Mouse (Mus musculus) lung, adult 18-20 months (tissue): ENCODE results near the gene Gm10974.

Experiments used
- DNase-seq, 2 experiments: peaks; one replicate each; pipeline ENCODE4 v3.0.0; 2022; ENCODE audit warnings: mixed read lengths in 2 of 2

Gm10974 gene

DNA sequence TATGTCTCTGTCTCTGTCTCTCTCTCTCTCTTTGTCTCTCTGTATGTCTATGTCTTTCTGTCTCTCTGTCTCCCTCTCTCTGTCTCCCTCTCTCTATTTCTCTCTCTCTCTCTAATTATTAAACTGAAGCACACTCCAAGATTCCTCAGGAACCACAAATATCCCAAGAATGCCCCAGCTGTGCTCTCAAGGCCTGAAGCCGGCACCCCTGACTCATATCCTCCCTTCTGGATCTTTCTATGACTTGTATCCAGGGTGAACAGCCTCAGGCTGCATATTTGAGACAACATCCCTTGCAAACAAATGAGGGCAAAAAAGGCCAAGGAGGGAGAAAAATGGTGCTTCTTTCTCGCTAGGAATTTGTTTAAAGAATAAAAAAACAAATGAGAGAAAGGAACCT is at the start of gene Gm10974:
Gene Gm10974 (plus strand): TSS at position 2 of the 400 bp plus-strand sequence.
- peak; percentile 62 to 71 for DNase-seq

DNA sequence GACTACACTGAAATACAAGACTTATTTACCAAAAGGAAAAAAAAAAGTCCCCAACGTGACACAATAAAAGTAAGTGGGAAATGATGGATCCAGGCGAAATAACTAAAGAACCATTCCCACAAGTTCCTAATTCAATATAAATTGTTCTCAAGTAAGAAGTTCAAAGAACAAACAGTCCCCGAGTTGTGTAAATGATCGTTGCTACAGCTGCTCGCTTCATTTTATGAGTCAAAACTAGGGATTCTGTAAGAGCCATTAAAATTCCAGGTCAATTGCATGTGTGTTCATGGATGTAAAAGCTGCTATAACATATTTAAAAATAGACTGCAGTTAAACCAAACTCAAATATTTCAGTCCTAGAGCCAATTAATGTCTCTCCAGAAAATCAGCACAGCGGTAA is 47.6 kb upstream of the Gm10974 start:
- no peak for DNase-seq

DNA sequence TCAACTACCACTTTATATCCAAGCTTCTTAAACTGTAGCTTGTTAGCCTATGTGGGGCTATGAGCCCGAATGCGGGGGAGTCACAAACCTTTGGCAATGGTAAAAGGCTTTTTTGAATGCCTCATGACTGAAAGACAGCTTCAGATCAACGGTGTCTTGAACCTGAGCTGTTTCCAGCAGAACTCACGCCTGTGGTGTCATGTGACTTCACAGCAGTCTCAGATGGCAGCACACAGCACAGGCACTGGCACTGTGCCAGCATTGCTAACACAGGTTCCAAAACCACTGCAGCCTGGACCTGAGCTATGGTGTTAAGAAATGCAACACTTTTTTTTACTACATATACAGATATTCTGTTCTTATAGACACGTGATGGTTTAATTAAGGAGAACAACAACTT is 44.7 kb upstream of the Gm10974 start:
- DNase-seq: no peak

DNA sequence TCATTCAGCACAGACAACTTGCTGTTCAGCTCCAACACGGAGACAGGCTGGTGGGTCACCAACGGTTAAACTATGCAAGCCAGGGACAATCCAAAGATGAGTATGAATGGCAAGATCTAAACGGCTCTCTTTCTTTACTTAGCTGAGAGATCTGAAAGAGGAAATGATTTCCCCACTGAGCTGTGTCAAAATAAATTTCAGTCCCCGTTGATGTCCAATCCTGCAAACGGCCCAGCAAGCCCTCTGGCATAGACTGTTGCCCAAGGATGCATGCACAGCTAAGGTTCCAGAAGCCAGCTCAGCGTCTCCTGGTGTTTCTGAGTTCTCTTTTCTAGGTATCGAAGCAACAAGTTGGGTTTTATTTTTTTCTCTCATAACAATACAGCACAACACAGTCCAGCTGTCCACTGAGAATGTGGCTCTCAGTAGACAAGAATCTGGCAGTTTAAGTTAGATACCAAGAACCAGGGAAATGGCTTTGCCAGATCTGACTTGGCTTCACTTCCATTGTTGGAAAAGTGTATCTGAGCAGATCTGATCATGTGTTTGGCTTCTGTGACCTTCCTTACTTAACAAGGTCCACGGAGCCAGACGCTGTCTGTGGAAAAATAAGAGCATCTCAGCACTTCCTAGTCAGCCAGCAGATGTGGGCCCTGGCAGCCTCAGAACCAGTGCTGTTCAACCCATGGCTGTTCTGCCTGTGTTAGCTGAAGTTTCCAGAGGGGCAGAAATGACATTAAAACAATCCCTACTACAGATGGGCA is 42.3 kb upstream of the Gm10974 start:
- peak in 1 of 2 experiments; percentile 30 for DNase-seq

DNA sequence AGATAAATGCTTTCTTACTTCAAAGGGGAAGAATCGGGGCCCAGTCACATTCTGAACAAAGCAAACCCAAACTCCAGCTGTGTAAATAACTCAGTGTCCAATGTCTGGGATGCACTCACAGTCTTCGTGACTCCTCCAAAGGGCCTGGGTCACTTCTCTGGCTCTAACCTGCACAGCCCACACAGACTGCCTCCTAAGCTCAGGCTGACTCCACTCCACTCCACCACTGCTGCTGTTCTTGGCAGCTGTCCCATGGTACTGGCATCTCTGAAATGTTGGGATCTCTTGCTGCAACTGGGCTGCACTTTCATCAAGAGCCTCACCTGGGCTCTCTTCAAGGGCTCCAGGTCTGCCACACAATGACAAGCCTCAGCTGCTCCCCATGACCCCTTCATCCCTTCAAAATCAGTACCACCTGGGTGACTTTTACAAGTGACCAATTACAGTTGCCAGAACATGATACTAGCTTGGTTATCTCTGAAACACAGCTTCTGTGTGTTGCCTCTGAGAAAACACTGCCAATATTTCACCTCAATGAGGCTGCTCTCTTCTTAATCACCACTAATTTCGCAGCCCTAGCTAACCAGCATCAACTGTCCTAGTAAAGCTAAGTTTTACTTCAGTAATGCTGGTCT is 40.2 kb upstream of the Gm10974 start:
- DNase-seq: peak; percentile 63 to 67

DNA sequence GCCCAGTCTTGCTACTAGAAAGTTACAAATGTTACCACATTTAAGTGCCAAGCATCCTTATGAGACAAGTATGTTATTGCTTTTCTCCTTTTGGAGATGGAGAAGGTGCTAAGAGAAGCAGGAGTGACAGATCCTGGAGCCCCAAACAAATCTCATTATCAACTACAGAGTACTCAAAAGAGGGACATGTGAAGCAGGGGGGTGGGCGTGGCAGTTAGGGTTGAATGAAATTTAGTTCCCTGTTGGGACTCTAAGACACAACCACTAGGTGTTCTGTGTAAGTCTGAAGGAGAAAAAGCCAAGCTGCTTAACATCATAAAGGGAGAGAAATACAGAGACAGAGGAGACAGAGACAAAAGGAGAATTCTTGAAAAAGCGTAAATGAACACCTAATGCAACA is 38.2 kb upstream of the Gm10974 start:
- DNase-seq: no peak

DNA sequence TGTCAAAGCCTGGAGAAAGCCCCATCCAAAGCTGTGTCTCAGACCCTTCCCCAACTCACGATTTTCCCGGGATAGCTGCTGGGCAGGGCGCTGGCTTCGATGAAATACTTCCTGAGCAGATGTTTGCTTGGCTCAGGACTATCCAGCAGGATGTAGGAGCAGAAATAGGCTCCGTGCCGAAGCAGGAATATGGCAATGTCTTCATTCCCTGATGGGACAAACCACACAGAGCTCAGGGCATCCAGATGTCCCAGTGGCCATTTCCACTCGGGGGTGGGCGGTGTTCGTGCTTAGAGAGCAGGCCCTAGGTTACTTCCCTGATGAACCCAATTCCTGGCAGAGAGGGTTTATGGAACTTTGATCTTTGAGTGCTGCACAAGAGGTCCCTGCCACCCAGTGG is 35.1 kb upstream of the Gm10974 start:
- no peak for DNase-seq

DNA sequence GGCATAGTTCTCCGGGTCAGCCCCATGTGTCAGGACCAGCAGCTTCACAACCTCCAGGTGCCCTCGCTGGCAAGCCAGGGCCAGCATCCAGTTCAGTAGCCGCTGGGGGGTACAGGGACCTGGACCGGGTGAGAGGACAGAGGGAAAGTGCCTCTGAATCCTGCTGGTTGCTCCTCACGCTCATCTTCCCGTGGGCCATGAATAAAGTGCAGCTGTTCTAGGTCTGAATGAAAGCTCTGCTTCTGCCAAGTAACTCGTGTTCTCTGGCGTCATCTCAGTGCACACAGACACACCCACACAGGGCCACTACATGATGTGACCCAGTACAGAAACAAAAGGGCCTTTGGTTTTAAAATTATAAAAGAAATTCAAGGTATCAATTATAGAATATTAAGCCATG is 33.4 kb upstream of the Gm10974 start:
- DNase-seq: no peak

DNA sequence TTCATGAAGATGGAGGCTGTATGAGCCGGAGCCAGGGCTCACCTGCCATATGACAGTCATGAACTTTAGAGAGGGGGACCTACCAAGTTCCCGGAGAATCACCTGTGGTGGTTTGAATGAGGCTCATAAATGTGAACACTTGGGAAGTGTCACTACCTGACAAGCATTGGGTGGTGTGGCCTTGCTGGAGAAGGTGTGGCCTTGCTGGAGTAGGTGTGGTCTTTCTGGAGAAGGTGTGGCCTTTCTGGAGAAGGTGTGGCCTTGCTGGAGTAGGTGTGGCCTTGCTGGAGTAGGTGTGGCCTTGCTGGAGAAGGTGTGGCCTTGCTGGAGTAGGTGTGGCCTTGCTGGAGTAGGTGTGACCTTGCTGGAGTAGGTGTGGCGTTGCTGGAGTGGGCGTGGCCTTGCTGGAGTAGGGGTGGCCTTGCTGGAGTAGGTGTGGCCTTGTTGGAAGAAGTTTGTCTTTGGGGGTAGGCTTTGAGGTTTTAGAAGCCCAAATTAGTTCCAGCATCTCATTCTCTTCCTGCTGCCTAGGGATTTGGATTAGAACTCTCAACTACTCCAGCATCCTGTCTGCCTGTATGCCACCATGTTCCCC is 31.7 kb upstream of the Gm10974 start:
- DNase-seq: no peak

DNA sequence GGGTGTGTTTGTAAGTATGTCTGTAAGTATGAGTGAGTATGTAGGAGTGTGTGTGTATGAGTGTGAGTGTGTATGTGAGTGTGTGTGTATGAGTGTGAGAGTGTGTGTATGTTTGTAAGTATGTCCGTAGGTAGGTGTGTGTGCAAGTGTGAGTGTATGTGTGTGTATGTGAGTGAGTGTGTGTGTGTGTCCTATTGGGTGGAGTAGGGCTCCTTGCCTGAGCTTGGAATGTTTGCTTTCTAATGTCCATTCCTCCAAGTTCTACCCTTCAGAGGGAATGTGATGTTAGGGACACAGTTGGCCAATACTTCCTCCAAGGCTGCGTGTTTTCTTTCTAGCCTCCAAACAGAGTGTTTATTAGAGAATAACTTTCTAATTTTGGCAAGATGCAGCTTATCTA is 28.8 kb upstream of the Gm10974 start:
- no peak for DNase-seq

DNA sequence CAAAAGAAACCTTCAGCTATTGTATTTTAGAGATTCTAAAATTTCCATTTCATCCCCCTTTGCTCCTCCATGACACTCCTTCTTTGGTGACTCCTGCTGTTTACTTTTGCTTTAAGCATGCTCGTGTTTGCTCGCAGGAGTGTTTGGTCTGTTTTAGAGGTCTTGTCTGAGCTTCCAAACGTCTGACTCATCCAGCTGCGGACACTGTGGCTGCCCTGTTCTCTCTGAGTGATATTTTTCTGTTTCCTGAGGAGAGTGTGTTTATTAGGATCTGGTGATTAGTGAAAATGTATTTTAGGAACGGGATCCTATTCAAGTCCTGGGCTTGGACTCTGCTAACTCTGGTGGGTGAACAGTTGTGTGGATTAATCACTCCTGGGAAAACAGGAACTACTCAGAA is 26.1 kb upstream of the Gm10974 start:
- peak; percentile 69 to 73 for DNase-seq

DNA sequence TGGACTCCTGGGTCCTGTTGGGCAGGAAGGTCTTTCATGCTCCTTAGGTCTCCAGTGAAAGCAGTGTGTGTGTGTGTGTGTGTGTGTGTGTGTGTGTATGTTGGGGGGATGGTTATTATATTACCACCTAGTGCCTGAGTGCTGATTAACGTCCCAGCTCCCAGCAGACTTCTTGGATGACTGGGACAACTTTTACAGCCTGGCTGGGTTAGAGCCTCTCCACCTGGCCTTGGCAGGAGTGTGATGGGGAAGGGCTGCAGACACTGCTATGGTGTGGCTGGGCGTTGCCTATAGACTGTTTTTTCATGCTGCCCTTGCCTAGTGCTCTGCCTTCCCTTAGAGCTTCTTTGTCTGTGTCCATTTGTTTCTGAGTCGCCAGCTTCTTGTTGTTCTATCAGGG is 25.7 kb upstream of the Gm10974 start:
- DNase-seq: no peak

DNA sequence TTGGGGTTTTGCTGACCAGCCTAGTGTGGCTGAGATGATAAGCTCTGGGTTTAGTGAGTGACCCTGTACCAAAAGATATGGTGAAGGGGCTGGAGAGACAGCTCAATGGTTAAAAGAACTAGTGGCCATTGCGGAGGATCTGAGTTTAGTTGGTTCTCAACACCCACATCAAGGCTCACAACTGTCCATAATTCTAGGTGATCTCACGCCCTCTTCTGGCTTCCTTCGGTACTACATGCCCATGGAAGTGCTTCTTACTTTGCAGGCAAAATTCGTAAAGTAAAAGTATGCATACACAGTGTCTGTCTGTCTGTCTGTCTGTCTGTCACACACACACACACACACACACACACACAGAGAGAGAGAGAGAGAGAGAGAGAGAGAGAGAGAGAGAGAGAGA is 23.4 kb upstream of the Gm10974 start:
- DNase-seq: peak; percentile 75 to 79

DNA sequence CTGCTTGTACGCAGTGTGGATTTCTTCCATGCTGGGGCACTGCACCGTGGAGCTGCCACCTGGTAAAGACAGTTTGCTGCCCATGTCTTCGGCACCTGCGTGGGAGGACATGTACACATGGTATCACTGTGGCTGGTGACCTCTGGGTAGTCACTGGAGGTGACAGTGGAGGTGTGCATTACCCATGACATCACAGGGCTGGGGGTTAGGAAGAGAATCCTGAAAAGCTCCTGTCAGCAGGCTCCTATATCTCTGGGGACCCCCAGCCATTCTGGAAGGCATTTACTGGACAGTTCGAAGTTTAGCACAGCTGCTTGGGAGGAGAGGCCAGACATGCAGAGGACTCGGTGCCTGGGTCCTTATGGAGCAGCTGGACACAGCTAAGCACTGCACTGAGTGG is 22.9 kb upstream of the Gm10974 start:
- no peak for DNase-seq

DNA sequence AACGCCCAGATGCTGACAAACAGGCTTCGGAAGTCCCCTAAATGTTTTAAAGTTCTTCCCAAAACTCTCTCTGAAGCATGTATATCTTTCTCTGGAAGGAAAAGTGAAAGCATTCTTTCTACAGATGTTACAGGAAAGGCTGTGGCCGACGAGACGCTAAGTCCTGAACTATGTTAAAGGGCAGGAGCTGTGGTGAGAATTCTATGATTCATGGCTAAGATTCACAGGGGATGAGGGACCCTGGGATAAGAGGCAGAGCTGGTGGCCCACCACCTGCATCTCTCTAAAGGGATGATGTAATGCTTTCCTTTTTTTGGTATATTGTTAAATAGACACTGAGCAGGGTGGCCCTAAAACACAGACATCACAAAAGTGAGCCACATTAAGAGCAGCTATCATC is 22.4 kb upstream of the Gm10974 start:
- DNase-seq: no peak

DNA sequence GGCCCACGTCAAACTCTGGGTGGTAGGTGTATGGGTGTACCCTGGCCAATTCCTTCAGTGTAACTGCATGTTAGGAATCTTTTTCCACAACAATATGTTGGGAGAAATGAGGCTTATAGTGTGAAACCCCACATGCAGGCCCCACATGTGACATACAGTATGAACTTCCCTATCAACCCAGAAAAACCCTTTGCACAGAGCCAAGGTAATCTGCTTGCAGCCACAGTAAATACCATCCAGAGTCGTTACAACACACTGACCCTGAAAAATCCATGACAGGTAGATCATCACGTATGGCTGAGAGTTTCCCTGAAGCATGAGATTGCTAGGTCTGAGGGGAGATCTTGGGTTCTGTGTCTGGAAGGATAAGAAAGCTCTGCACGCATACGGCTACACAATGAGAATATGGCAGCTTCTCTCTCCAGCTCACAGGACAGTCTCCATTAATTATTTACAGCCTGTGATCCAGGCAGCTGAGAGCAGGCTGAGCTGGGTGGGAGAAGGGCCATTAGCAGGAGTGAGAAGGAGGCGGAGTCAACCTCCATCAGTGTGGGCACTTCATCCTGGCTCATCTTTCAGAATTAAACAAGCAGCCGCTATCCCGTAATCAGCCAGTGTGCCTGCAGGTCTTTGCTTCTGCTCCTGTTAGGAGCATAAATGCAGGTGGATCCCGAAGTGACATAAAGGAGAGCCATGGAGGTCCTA is 18.6 kb upstream of the Gm10974 start:
- no peak for DNase-seq

DNA sequence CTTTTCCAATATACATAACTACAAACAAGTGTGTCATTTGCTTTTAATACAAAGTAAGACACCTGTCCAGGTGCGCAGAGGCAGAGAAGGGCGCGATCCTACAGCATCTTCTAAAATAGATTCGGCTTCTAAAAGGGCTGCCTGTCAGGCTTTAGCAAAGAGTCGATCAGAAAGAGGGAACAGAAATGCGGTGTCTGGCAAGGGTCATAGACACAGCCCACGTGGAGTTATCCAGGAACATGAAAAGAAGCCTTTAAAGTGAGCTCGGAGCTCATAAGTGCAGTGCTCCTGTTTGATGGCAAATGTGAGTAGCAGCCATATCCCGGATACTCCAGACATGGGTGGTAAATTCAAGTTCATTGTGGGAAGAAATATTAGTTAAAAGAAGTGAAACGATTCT is 17.1 kb upstream of the Gm10974 start:
- no peak for DNase-seq

DNA sequence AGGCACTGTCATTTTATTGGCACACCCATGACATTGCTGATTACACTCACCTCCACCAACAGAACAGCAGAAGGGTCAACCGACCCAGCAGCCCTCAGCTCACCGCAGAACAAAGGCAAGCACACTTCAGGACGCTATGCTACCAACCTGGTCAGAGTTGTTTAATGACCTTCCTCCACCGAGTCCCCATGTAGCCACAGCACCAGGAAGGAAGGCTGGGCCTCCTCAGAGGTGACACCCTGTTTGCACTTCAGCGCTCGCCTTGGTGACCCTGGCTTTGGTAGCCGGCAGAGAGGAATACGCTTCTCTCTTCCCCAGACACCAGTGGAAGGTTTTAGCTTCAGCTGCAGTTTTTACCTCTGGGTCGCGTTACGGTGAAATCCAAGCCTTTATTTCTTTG is 16.0 kb upstream of the Gm10974 start:
- DNase-seq: no peak

DNA sequence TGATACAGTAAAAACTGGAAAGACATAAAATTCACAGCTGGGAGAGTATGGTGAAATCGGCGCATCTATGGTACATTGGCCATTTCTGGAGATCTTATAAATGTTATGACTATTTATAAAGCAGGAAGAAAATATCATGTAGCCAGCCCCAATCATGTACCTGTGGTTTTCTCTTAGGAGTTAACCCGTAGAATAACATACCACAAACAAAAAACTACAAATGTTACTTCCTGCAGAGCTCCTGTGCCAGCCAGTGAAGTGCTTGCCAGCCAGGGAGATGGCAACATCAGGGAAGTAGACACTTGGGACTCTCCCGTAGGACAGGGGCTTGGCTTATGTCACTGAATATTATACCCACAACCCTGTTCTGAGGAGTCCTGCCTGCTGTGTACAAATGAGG is 14.6 kb upstream of the Gm10974 start:
- peak in 1 of 2 experiments; percentile 24 for DNase-seq

DNA sequence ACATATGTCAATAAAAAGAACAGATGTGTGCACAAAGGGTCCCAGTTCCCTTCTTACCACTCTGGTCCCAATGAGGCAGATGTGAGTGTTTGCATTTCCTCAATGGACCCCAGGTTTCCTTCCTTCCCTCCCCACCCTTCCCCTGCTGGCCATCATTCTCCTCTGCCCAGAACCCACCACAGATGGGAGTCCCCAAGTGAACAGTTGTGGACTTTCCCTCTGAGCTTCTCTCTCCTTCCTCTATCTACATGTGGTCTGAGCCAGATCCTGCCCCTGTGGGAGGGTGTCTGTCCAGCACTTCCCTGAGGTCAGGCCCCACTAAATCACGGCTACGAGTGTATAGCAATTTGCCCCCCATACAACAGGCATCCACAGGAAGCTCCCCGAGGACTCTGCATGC is 10.8 kb upstream of the Gm10974 start:
- no peak for DNase-seq

DNA sequence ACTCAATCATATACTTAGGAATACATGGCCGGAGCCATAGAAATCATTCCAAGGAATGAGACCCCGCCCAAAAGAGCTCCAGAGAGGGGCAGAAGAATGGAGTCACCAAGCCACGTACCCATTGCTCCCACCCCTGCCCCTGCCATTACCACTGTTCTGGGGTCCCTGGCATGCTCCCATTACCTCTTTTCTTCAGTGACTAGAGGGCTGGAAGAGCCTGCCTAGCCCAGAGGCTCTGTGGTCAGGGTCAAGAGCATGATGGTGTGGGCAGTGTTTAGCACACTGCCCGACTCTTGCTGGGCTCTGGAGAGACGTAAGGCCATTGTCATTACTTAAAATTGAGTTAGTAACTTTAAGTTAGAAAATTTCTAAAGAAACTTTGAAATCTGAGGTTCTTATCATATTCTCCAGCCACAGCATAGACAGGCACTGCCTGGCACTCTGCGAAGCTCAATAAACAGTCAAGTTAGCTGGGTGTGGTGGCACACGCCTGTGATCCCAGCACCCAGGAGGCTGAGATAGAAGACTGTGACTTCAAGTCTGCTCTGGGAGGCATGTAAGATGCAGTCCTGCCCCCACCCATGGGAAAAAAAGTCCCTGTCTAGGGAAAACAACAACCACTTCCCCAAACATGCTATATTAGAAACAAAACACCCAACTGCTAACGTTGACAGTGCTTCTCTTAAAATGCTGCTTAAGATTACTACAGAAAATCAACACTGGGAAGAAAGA is 9.7 kb upstream of the Gm10974 start:
- no peak for DNase-seq

DNA sequence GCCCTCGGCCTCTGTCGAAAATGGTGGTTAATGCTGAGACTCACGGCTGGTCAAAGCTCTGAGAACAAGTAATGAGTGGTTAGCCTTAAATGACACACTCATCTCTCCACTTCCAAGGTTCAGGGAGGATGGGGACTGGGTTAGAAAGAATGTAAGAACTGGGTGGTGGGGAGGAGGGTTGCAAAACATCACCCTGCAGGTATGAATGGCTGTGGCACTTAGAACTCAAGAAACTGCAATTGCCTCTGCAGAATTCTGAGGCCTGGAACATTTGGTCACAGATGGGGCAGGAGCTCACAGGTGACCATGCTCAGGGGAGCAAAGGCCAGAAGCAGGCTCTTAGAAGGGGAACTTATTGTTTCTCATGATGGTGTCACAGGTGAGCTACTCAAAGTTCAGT is 7.2 kb upstream of the Gm10974 start:
- no peak for DNase-seq

DNA sequence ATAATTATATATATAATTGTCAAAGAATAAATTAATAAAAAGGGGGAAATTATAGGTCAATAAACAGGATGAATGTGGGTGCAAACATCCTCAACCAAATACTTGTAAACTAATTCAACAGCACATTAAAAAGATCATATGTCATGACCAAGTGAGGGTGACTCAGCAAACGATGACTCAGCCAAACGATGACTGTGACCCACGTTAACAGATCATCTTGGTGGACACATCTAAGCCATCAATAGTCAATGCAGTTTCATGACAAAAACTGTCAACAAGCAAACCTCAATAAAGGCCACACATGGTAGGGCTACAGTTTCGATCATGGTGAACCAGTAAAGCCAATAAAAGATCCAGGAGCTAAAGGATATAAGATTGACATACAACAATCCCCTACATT is 6.7 kb upstream of the Gm10974 start:
- no peak for DNase-seq
